18 mouse cellular contexts compared by ENCODE assay signal in the genomic region with DNA sequence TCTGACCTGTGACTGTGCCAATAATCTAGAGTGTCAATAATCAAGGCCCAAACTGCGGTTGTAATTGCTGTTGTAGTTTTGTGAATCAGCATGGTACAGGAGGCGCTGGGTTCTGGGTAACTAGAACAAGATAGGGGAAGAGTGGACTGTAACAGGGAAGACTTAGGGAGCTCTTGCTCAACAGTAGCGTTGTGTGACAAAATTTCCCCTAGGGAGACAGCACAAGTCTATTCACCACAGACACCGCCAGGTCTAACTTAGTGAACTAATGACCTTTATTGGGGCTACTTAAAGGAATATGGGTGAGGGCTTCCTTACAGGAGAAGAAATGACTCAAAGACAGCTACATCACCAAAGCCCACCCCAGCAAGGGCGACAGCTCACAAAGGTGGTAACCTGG.
"Had no signal": no experiment of that assay in that cellular context is flagged by ENCODE, and none has a peak within 500 bp of the region (broad histone marks: within the 10 kb centered on the region; RNA-seq: fewer than 3 reads in every experiment).

No protein-coding gene starts in this region.

- H3K4me2 ChIP-seq: liver, embryonic 13.5 days; liver, embryonic 15.5 days; lung, embryonic 14.5 days; midbrain, embryonic 11.5 days; midbrain, embryonic 13.5 days; midbrain, embryonic 15.5 days; neural tube, embryonic 12.5 days; stomach, embryonic 15.5 days had no signal

- H3K27me3 ChIP-seq: liver, embryonic 13.5 days; liver, embryonic 15.5 days; megakaryocyte, embryonic 14.5 days; neural tube, embryonic 12.5 days; stomach, embryonic 15.5 days had no signal

- H3K36me3 ChIP-seq: liver, embryonic 13.5 days; liver, embryonic 15.5 days; midbrain, embryonic 13.5 days; midbrain, embryonic 15.5 days; neural tube, embryonic 12.5 days; stomach, embryonic 15.5 days had no signal

- H3K9me3 ChIP-seq: liver, embryonic 13.5 days; liver, embryonic 15.5 days; megakaryocyte, embryonic 14.5 days; midbrain, embryonic 13.5 days; midbrain, embryonic 15.5 days; neural tube, embryonic 12.5 days; stomach, embryonic 15.5 days had no signal

- DNase-seq: liver, embryonic 13.5 days; liver, postnatal 0 days; lung, embryonic 14.5 days; lung, postnatal 14 days; lung, postnatal 36 days; right cerebral cortex, adult 18-20 months; thymus, adult 2 months; thymus, postnatal 25 days; thymus, postnatal 4 days had no signal

- H3K27ac ChIP-seq: liver, embryonic 13.5 days; liver, embryonic 15.5 days; macrophage; midbrain, embryonic 13.5 days; midbrain, embryonic 15.5 days; neural tube, embryonic 12.5 days; stomach, embryonic 15.5 days; stomach, postnatal 0 days had no signal

- H3K9ac ChIP-seq: liver, embryonic 13.5 days; liver, embryonic 15.5 days; liver, postnatal 0 days; lung, embryonic 14.5 days; midbrain, embryonic 13.5 days; midbrain, embryonic 15.5 days; neural tube, embryonic 12.5 days; stomach, embryonic 15.5 days had no signal

- H3K4me1 ChIP-seq: neural tube, embryonic 12.5 days; stomach, embryonic 15.5 days had no signal

- ATAC-seq: liver, postnatal 0 days; midbrain, embryonic 13.5 days; midbrain, embryonic 15.5 days had no signal

- H3K4me3 ChIP-seq: liver, embryonic 13.5 days; liver, embryonic 15.5 days; megakaryocyte, embryonic 14.5 days; midbrain, embryonic 13.5 days; midbrain, embryonic 15.5 days; neural tube, embryonic 12.5 days; stomach, embryonic 15.5 days had no signal
